Mouse (Mus musculus) testis, adult 2 months (tissue): ENCODE results near the gene Acaca.

Experiments
- CTCF ChIP-seq: fragments of 200-500 bp; IDR thresholded peaks from 2 replicates; pipeline ENCODE4 v1.5.1; 2012; ENCODE audit warnings: low read depth, mild to moderate bottlenecking, inconsistent platforms, low read length, moderate library complexity; ENCODE audit not compliant: control insufficient read depth, insufficient read depth, insufficient replicate concordance
- POLR2A ChIP-seq: fragments of 200-500 bp; IDR thresholded peaks from 2 replicates; pipeline ENCODE4 v1.6.1; 2012; ENCODE audit warnings: low read depth, mild to moderate bottlenecking, inconsistent platforms, low read length, moderate library complexity; ENCODE audit not compliant: control insufficient read depth

- no peak for TF ChIP-seq CTCF
- no peak for TF ChIP-seq POLR2A
Observed at GRCm38 (mm10) chr11:84190581-84191233, 61.2 kb downstream of the Acaca start.
